Mouse (Mus musculus) gastrocnemius, adult 18-20 months (tissue): ENCODE measurements around the gene Taf6l. TPM values are rescaled to one million over a fixed set of nuclear protein-coding genes. Genes with fewer than 3 reads are reported as not detected.

Experiments used
- DNase-seq: peaks from one replicate; pipeline ENCODE4 v3.0.0; 2021; ENCODE audit warnings: low spot score
- long read RNA-seq, 2 experiments: library from polyadenylated mRNA; stranded (forward); transcript quantifications; one replicate each; pipeline ENCODE4 v2.0.0; 2021
- total RNA-seq, 2 experiments: library from RNA; stranded (reverse); gene quantifications; 2 replicates each; pipeline ENCODE4 v1.2.3; 2021

Gene Taf6l
- 1 to 10 TPM; 5.0 to 5.1 TPM for total RNA-seq
- long read RNA-seq, experiment 1, transcript Taf6l-205 (12 exons, 2,065 nt): major isoform, 9 of 11 reads
- long read RNA-seq, experiment 1, partial matches to known transcripts: 0 of 11 reads
- long read RNA-seq, experiment 1, other reads (novel, unspliced or antisense): 2 of 11 reads
- long read RNA-seq, experiment 2, partial matches to known transcripts: 0 of 7 reads
- long read RNA-seq, experiment 2, other reads (novel, unspliced or antisense): 3 of 7 reads

DNA sequence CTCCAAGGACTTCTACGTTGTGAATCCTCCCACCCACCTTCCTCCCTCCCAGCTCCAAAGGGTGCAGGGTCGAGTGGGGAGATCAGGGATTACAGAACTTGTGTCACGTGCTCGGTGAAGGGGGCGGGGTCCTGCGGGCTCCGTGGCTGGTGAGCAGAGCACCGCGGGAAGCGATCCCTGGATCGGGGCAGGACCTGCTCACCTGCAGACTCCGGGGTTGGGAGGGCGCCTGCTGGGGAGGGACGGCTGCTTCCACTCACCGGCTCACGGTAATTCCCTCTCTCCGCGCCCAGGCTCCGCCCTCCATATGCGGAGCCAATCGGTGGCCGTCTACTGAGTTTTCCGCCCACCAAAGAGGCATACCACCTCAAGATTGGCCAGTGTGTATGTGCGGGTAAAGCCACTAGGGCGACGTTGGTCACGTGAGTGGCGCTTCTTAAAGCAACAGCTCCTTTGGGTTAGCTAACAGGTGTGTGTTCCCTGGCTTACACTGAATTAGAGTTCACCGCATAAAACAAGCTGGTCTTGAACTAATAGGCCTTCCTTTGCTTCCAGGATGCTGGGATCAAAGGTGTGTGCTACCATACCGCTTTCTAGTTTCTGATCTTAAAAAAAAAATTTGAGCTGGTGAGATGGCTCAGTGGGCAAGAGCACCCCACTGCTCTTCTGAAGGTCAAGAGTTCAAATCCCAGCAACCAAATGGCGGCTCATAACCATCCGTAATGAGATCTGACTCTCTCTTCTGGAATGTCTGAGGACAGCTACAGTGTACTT is at the start of gene Taf6l:
Gene Taf6l, minus strand, starts transcription at position 410 of the 774 bp plus-strand sequence.
- DNase-seq: peak; percentile 94

DNA sequence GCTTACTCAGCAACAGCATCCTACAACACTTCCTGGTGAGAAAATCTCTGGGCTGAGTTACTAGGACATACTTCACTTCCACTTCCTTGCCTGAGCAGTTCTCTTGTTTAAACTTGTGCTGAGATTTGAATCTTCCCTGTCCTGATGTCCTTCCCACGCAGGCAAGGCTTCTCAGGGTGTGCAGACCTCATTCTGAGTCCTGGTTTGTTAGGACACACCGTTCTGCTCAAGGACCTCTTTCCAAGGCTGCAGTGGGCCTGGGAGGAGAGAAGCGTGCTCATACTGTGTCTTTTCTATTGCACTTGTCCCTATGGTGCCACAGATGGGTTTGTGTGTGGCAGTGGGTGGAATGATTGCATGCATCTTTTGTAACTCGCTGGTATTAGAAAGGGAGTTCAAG is 46.8 kb upstream of the Taf6l start:
- no peak for DNase-seq

DNA sequence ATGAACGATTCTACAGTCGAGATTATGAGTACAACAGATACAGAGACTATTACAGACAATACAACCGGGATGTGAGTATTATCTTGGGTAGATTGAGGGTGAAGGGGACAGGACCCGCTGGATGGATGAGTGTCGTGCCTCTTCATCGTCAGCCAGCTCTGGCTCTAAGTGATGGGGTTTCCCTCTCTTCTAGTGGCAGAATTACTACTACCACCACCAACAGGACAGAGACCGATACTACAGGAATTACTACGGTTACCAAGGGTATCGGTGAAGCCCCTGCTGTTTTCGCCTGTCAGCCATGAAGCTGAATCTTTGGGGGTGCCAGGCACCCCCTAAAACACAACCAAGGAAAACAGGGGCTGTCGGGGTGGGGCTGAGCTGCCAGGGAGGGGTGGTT is 45.0 kb upstream of the Taf6l start:
- no peak for DNase-seq

GRCm38 (mm10) chr19:8830664-8831063 is 44.4 kb upstream of the Taf6l start:
- no peak for DNase-seq

DNA sequence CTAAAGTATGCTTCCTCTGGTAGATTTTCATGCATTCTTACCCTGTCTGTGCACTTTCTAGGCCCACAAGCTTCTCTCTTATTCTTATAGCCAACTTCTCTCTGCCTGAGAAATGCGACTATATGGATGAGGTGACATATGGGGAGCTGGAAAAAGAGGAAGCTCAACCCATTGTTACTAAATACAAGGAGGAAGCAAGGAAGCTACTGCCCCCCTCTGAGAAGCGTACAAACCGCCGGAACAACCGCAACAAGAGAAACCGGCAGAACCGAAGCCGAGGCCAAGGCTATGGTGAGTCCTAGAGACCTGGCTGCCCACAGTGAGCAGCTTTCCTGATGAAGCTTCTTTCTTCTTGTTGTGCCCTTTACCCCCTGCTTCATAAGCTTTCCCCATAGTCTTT is 43.4 kb upstream of the Taf6l start, which contains the start of gene AC129217.1:
Gene AC129217.1, plus strand, starts transcription at position 114 of the 400 bp plus-strand sequence.
- DNase-seq: no peak

GRCm38 (mm10) chr19:8822696-8823095 is 36.5 kb upstream of the Taf6l start:
- no peak for DNase-seq

GRCm38 (mm10) chr19:8821146-8821545 is 34.9 kb upstream of the Taf6l start:
- DNase-seq: no peak

- peak; percentile 36 for DNase-seq
Measured at GRCm38 (mm10) chr19:8820424-8820956, 34.3 kb upstream of the Taf6l start.

DNA sequence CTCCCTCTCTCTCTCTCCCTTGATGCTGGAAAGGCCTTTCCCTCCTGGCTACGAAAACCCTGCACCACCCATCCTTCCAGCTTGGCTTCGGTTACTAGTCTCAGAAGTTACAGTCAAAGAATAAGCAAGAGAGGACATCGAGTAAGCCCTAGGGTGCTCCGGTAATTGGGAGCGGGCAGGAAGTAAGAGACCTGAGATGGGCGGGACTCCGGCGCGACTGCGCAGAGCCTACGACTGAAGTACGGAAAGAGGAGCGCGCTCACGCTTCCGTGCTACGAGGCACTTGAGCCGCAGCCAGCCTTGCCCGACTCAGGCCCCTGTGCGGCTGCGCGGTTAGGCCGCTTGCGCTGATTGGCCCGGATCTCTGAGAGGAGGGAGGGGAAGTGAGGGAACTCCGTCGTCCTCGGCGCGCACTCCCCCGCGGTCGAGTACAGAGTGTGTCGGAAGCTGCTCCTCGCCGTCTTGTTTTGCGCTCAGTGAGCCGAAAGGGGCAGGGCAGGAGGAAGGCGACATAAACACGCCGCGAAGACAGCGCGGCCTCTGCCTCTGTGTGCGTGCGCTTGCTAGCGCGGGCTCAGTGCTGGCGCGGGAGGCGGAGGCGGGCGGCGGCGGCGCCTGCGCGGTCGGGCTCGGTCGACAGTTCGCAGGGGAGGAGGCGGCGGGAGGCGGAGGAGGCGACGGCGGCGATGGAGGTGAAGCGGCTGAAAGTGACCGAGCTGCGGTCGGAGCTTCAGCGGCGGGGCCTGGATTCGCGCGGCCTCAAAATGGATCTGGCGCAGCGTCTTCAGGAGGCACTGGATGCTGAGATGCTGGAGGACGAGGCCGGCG is 33.6 kb upstream of the Taf6l start, which contains the start of gene Hnrnpul2:
Gene Hnrnpul2, plus strand, starts transcription at position 415 of the 828 bp plus-strand sequence.
- peak; percentile 98 for DNase-seq

DNA sequence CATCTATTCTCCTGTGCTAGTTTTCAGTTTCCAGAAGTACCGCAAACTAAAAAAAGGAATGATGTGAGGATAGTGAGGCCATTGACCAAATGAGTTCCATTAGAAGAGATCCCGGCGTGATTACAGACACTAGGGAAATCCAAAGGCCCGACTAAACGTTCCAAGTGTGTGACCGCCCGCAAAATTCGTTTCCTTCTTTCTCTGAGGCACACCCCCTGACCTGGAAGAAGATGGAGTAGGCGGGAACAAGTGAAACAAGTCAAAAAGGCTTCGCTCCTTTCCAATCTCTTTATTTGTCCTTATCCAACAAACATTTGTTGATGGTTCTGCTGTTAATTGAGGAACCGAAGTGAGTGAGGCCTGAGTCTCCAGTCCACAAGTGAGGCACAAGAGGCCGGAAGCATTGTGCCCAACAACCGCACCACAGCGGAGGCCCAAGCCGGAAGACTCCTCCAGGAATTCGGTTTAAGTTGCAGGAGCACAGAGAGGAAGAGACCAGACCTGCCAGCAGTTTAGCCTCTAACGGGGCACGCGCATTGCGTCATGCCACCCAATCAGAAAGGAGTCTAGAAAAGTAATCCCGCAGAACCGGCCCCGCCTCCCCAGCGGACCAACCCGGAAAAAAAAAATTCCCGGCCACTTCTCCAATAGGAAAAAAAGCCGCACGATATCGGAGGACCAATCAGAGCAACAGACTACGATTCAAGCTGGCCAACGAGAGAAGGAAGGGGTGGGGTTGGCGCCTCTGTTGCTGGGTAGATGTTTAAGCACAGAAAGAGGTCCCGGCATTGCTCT is 32.8 kb upstream of the Taf6l start, which contains the start of gene Ttc9c:
Gene Ttc9c, minus strand, starts transcription at position 533 of the 795 bp plus-strand sequence.
- peak; percentile 97 for DNase-seq

DNA sequence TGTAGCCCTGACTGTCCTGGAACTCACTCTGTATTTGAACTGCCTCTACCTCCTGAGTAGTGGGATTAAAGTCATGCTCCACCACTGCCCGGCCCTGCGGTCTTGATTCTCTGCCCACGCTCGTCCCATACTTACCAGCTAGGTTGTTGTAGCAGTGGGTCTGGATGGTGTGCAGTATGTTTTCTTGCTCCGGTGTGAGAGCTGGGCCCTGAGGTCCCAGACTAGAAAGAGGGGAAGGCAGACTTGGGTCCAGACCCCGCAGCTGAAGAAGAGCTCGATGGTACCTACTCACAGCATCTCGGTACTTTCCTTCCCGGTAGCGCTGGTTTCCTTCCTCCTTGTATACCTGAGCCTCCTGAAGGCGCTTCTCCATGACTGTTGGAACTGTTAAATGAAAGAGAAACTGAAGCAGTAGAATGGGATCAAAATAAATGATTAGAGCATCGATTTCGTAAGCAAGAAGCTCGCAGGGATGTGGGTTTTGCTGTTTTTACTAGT is 32.1 kb upstream of the Taf6l start:
- no peak for DNase-seq

- no peak for DNase-seq
Measured at GRCm38 (mm10) chr19:8817001-8817400, 30.8 kb upstream of the Taf6l start.

GRCm38 (mm10) chr19:8815812-8816211 is 29.6 kb upstream of the Taf6l start:
- no peak for DNase-seq

DNA sequence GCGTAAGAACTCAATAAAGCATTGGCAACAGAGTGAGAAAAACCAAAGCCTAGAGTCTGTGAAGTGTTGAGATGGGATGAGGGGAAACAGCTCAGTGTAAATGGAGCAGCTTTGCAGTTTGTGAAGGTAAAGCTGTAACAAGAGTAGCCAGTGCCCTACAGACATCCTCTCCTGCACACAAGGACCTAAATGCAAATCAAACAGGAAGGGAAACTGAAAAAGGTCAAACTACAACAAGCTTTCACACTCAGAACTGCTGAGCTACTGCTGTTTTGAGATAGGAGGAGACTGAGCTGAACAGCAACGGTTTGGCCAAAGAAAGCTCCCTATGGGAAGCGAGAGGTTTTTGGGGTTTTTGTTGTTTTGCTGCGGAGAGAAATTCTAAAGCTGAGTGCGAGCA is 20.6 kb upstream of the Taf6l start:
- DNase-seq: no peak

DNA sequence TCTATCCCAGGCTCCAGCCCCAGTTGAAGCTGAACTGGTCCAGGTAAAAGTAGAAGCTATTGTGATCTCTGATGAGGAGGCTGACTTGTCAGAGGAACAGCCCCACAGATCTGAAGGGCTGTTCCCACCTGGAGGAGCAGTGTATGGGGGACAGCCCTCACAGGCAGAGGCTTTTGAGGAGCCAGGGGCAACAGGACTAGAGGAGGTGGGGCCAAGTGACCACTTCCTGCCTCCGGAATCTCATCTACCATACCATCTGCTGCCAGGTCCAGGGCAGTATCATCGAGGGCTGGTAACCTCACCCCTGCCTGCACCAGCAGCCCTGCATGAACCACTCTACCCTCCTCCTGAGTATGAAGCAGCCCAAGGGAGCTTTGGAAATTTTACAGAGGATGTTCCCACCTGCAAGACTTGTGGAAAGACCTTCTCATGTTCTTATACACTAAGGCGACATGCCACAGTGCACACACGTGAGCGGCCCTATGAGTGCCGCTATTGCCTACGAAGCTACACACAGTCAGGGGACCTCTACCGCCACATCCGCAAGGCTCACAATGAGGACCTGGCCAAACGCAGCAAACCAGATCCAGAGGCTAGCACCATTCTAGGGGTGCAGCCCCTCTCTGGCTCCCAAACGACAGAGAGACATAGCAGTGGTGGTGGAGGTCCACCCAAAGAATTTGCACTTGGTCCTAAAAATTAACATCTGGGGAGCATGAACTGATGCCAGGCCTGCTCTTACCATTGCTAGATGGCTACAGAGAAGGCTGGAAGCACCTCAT is 17.9 kb upstream of the Taf6l start:
- DNase-seq: no peak

DNA sequence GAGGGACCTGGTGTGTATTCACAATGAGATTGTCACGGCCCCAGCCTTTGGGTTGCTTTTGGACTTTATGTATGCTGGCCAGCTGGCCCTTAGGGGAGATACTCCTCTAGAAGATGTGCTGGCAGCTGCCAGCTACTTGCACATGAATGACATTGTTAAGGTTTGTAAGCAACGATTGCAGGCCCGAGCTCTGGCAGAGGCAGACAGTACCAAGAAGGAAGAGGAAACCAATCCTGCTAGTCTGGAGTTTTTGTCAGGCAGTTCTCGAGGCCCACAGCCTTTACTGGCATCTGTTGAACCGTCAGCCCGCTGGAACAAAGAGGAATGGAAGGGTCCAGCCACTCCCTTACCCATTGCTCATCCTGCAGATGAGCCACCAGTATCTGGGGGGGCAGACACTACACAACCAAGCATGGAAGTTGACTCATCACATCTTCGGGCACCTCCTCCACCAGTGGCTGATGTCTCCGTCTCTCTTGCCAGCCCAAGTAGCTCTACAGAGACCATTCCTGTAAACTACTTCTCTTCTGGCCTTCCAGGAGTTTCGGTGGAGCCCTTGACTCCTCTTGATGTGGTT is 17.1 kb upstream of the Taf6l start:
- no peak for DNase-seq

DNA sequence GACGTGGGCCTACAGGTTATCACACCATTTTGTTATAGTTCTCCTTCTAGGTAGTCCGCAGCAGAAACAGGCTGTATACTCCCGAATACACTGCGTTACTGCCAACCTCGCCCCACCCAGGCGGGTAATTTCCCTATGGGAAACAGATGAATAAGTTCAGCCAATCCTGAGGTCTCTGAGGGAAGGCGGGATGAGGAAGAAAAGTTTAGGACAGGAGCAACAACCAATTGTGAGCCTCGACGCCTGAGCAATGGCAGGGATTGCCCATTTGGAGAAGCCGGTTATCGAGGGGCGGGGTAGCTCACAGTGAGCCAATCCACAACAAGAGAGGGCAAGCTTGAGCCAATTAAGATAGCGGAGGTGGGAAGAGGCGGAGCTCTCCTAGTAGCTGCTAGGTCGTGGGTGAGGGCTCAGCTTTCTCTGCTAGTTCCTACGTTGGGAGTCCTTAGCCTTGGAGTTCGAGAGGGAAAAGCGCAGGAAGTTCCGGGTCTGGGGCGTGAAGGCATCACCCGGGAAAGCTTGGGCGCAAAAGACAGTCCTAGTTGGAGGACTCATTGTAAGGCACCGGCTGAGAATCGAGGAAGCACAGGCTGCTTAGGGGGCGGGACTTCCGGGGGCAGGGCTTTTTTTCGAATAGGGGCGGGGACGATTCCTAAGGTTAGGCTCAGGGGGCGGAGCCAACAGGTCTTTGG is 16.1 kb upstream of the Taf6l start, which contains the start of gene Zbtb3:
Gene Zbtb3, plus strand, starts transcription at position 426 of the 692 bp plus-strand sequence.
- DNase-seq: peak; percentile 96

DNA sequence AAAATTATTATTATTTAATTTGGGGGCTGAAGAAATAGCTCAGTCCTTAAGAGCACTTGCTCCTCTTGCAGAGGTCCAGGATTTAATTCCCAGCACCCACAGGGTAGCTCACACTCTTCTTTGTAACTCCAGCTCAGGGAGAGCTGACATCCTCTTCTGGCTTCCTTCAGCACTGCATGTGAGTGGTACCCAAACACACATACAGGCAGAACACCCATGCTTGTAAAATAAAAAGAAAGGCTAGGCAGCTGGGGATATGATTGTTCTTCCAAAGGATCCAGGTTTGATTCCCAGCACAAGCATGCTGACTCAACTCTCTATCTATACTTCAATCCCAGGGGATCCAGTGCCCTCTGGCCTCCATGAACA is 12.7 kb upstream of the Taf6l start:
- DNase-seq: no peak
